Mouse (Mus musculus): ENCODE results near the gene Cpm. TPM values are rescaled to one million over a fixed set of nuclear protein-coding genes. Genes with fewer than 3 reads are reported as not detected.

Gene Cpm
- polyA plus RNA-seq, 1 experiment from 2014 or later: 55.7 TPM

GRCm38 (mm10) chr10:117620934-117621501 lies 8.3 kb upstream of the Cpm start:
- Histone ChIP-seq H3K9ac (ENCODE audit: low read depth, low read length) (no peak overlapping the region), H3K4me2 (no peak overlapping the region), H3K27ac (ENCODE audit: low read depth, low read length) (no peak overlapping the region), H3K4me3 (ENCODE audit: low read depth, low read length) (no peak overlapping the region), H3K36me3 (ENCODE audit: control insufficient read depth, insufficient read depth, low read length) (no peaks in the 10 kb centered on the region), H3K27me3 (replicated peaks; ENCODE audit: control insufficient read depth, insufficient read depth, low read length) (no peaks in the 10 kb centered on the region), H3K4me1 (replicated peaks; ENCODE audit: control insufficient read depth, insufficient read depth, low read length) (no peaks in the 10 kb centered on the region), H3K9me3 (ENCODE audit: control insufficient read depth, low read length) (no peaks in the 10 kb centered on the region)
- DNase-seq (ENCODE audit: low spot score): no peak
- WGBS: 66% methylated on average over 3 of the region's 3 CpGs
- no peak for ATAC-seq (replicated peaks; ENCODE audit: low FRiP score)

GRCm38 (mm10) chr10:117621616-117622533 lies 7.4 kb upstream of the Cpm start:
- Histone ChIP-seq H3K27ac (ENCODE audit: low read depth, low read length) (no peak overlapping the region), H3K9ac (ENCODE audit: low read depth, low read length) (no peak overlapping the region), H3K4me1 (replicated peaks; ENCODE audit: control insufficient read depth, insufficient read depth, low read length) (no peaks in the 10 kb centered on the region), H3K36me3 (ENCODE audit: control insufficient read depth, insufficient read depth, low read length) (no peaks in the 10 kb centered on the region), H3K27me3 (replicated peaks; ENCODE audit: control insufficient read depth, insufficient read depth, low read length) (no peaks in the 10 kb centered on the region; the same call in 1 of the 2 replicates), H3K9me3 (ENCODE audit: control insufficient read depth, low read length) (no peaks in the 10 kb centered on the region), H3K4me2 (no peak overlapping the region), H3K4me3 (ENCODE audit: low read depth, low read length) (no peak overlapping the region)
- WGBS: 90% methylated on average over 12 of the region's 12 CpGs
- ATAC-seq (replicated peaks; ENCODE audit: low FRiP score): no peak
- DNase-seq (ENCODE audit: low spot score): no peak

GRCm38 (mm10) chr10:117623358-117623757 lies 5.9 kb upstream of the Cpm start:
- DNase-seq (ENCODE audit: low spot score): no peak
- Histone ChIP-seq H3K9ac (ENCODE audit: low read depth, low read length) (no peak overlapping the region), H3K36me3 (ENCODE audit: control insufficient read depth, insufficient read depth, low read length) (no peaks in the 10 kb centered on the region), H3K4me3 (ENCODE audit: low read depth, low read length) (no peak overlapping the region), H3K27ac (ENCODE audit: low read depth, low read length) (no peak overlapping the region), H3K4me1 (replicated peaks; ENCODE audit: control insufficient read depth, insufficient read depth, low read length) (0 out of 2 replicates have a peak, but pooled peaks cover 2% of the 10 kb centered on the region), H3K27me3 (replicated peaks; ENCODE audit: control insufficient read depth, insufficient read depth, low read length) (peaks cover 15% of the 10 kb centered on the region), H3K9me3 (ENCODE audit: control insufficient read depth, low read length) (no peaks in the 10 kb centered on the region), H3K4me2 (no peak overlapping the region)
- ATAC-seq (replicated peaks; ENCODE audit: low FRiP score): no peak

DNA sequence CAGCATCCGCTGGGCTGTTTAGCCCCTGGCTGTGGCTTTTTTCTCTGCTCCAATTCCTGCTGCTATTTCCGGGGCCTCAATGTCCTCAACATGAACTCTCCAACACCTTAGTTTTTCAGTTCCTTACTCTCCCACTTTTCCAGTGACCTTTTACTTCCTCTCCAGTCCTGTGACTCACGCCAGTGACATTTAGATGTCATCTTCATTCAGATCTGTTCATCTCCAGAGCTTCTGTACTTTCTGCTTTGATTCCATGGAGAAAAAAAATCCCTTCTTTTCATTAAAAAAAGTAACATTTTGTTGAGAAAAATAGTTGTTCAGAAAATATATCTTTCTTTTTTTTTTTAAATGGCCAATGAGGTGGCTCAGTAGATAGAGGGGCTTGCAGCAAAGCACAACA lies 5.1 kb upstream of the Cpm start:
- DNase-seq (ENCODE audit: low spot score) (no peak), ATAC-seq (replicated peaks; ENCODE audit: low FRiP score) (no peak)
- 47% methylated on average over 3 of the region's 3 CpGs for WGBS
- Histone ChIP-seq H3K27me3 (replicated peaks; ENCODE audit: control insufficient read depth, insufficient read depth, low read length) (peaks cover 22% of the 10 kb centered on the region), H3K9me3 (ENCODE audit: control insufficient read depth, low read length) (no peaks in the 10 kb centered on the region), H3K36me3 (ENCODE audit: control insufficient read depth, insufficient read depth, low read length) (no peaks in the 10 kb centered on the region), H3K27ac (ENCODE audit: low read depth, low read length) (no peak overlapping the region), H3K4me1 (replicated peaks; ENCODE audit: control insufficient read depth, insufficient read depth, low read length) (0 out of 2 replicates have a peak, but pooled peaks cover 6% of the 10 kb centered on the region), H3K4me2 (no peak overlapping the region), H3K9ac (ENCODE audit: low read depth, low read length) (no peak overlapping the region), H3K4me3 (ENCODE audit: low read depth, low read length) (no peak overlapping the region)

DNA sequence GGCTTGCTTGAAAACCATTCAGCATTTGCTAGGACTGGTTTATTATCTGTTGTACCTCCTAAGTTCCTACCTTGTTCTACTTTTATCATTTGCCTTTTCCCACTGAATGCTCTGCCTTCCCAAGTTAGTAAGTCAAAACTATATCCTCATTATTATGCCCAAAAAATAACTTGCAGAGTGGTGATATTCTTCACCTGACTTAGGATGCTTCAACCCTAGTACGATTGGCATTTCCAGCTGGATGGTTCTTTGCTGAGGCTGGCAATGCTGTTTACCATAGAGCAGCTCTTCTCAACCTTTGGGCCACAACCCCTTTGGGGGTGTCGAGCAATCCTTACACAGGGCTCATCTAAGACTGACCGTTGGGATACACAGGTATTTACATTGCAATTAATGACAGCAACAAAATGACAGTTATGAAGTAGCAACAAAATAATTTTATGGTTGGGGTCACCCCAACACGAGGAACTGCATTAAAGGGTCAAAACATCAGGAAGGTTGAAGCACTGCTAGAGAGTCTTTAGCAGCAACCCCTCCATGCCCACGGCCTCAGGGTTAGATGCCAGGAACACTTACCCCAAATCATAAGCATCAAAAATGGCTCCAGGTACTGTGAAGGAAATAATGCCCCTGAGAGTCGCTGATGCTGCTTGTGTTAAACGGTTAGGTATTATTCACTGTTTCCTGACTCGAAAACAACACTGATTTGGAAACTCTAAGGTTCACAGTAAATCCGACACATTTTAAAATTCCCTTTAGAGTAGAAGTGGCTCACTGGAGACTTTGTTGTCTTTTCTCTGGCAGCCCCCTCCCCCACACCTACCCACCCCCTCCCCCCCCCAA lies 4.4 kb upstream of the Cpm start:
- Histone ChIP-seq H3K9me3 (ENCODE audit: control insufficient read depth, low read length) (no peaks in the 10 kb centered on the region), H3K27me3 (replicated peaks; ENCODE audit: control insufficient read depth, insufficient read depth, low read length) (peaks cover 28% of the 10 kb centered on the region), H3K4me2 (no peak overlapping the region), H3K9ac (ENCODE audit: low read depth, low read length) (no peak overlapping the region), H3K27ac (ENCODE audit: low read depth, low read length) (no peak overlapping the region), H3K4me3 (ENCODE audit: low read depth, low read length) (no peak overlapping the region), H3K4me1 (replicated peaks; ENCODE audit: control insufficient read depth, insufficient read depth, low read length) (0 out of 2 replicates have a peak, but pooled peaks cover 6% of the 10 kb centered on the region), H3K36me3 (ENCODE audit: control insufficient read depth, insufficient read depth, low read length) (no peaks in the 10 kb centered on the region)
- ATAC-seq (replicated peaks; ENCODE audit: low FRiP score) (no peak), DNase-seq (ENCODE audit: low spot score) (no peak)
- WGBS: 67% methylated on average over 9 of the region's 9 CpGs

GRCm38 (mm10) chr10:117625500-117626296 lies 3.6 kb upstream of the Cpm start:
- no peak overlapping the region for H3K4me2 ChIP-seq
- 68% methylated on average over 8 of the region's 9 CpGs for WGBS
- DNase-seq (ENCODE audit: low spot score) (no peak), ATAC-seq (replicated peaks; ENCODE audit: low FRiP score) (no peak)
- H3K9ac ChIP-seq (ENCODE audit: low read depth, low read length): no peak overlapping the region
- H3K9me3 ChIP-seq (ENCODE audit: control insufficient read depth, low read length): no peaks in the 10 kb centered on the region
- peaks cover 37% of the 10 kb centered on the region for H3K27me3 ChIP-seq (replicated peaks; ENCODE audit: control insufficient read depth, insufficient read depth, low read length)
- no peak overlapping the region for H3K27ac ChIP-seq (ENCODE audit: low read depth, low read length)
- H3K36me3 ChIP-seq (ENCODE audit: control insufficient read depth, insufficient read depth, low read length): no peaks in the 10 kb centered on the region
- H3K4me3 ChIP-seq (ENCODE audit: low read depth, low read length): no peak overlapping the region
- 0 out of 2 replicates have a peak, but pooled peaks cover 6% of the 10 kb centered on the region for H3K4me1 ChIP-seq (replicated peaks; ENCODE audit: control insufficient read depth, insufficient read depth, low read length)

DNA sequence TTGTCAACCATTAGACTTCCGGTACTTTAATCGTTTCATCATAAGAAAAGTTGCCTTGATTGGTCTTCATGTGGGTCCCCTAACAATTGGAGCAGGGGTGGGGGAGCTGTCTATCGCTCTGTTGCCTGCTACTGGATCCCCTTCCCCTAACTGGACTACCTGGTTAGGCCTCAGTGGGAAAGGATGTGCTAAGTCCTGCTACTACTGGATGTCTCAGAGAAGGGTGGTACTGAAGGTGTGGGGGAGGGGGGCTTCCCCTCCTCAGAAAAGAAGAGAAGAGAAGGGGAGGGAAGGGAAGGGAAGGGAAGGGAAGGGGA lies 3.0 kb upstream of the Cpm start:
- H3K4me3 ChIP-seq (ENCODE audit: low read depth, low read length): no peak overlapping the region
- H3K4me2 ChIP-seq: no peak overlapping the region
- H3K27me3 ChIP-seq (replicated peaks; ENCODE audit: control insufficient read depth, insufficient read depth, low read length): peaks cover 41% of the 10 kb centered on the region
- H3K27ac ChIP-seq (ENCODE audit: low read depth, low read length): no peak overlapping the region
- H3K9me3 ChIP-seq (ENCODE audit: control insufficient read depth, low read length): no peaks in the 10 kb centered on the region
- 0 out of 2 replicates have a peak, but pooled peaks cover 6% of the 10 kb centered on the region for H3K4me1 ChIP-seq (replicated peaks; ENCODE audit: control insufficient read depth, insufficient read depth, low read length)
- DNase-seq (ENCODE audit: low spot score) (no peak), ATAC-seq (replicated peaks; ENCODE audit: low FRiP score) (no peak)
- H3K9ac ChIP-seq (ENCODE audit: low read depth, low read length): no peak overlapping the region
- 73% methylated on average over 3 of the region's 3 CpGs for WGBS
- H3K36me3 ChIP-seq (ENCODE audit: control insufficient read depth, insufficient read depth, low read length): no peaks in the 10 kb centered on the region
